Mouse (Mus musculus): ENCODE data around the gene Aqp3.

- no peak for TF ChIP-seq GATA1 (IDR thresholded peaks at IDR 0.05; ENCODE audit: low read length)
- TF ChIP-seq TAL1 (IDR thresholded peaks at IDR 0.05; ENCODE audit: low read length), result no peak
These were observed 42.9 kb downstream of the Aqp3 start for GRCm38 (mm10) chr4:41055111-41055510.
